Mouse (Mus musculus): ENCODE results near the gene Mast4. TPM values are rescaled to one million over a fixed set of nuclear protein-coding genes. Genes with fewer than 3 reads are reported as not detected.

Gene Mast4
- total RNA-seq, 1 experiment from 2014 or later, result 18.8 TPM

- ATAC-seq (replicated peaks in 1 of 2; ENCODE audit: insufficient read depth in 1 of 2, low FRiP score in 2 of 2, low TSS enrichment in 1 of 2, low read depth in 1 of 2, poor library complexity in 2 of 2, severe bottlenecking in 2 of 2), result no peak
Measured at GRCm38 (mm10) chr13:103258106-103258505, 76.2 kb downstream of the Mast4 start.

GRCm38 (mm10) chr13:103254861-103255260 is 79.4 kb downstream of the Mast4 start:
- no peak for ATAC-seq (replicated peaks in 1 of 2; ENCODE audit: insufficient read depth in 1 of 2, low FRiP score in 2 of 2, low TSS enrichment in 1 of 2, low read depth in 1 of 2, poor library complexity in 2 of 2, severe bottlenecking in 2 of 2)

- ATAC-seq (replicated peaks in 1 of 2; ENCODE audit: insufficient read depth in 1 of 2, low FRiP score in 2 of 2, low TSS enrichment in 1 of 2, low read depth in 1 of 2, poor library complexity in 2 of 2, severe bottlenecking in 2 of 2), result no peak
Measured at GRCm38 (mm10) chr13:103253077-103253476, 81.2 kb downstream of the Mast4 start.

DNA sequence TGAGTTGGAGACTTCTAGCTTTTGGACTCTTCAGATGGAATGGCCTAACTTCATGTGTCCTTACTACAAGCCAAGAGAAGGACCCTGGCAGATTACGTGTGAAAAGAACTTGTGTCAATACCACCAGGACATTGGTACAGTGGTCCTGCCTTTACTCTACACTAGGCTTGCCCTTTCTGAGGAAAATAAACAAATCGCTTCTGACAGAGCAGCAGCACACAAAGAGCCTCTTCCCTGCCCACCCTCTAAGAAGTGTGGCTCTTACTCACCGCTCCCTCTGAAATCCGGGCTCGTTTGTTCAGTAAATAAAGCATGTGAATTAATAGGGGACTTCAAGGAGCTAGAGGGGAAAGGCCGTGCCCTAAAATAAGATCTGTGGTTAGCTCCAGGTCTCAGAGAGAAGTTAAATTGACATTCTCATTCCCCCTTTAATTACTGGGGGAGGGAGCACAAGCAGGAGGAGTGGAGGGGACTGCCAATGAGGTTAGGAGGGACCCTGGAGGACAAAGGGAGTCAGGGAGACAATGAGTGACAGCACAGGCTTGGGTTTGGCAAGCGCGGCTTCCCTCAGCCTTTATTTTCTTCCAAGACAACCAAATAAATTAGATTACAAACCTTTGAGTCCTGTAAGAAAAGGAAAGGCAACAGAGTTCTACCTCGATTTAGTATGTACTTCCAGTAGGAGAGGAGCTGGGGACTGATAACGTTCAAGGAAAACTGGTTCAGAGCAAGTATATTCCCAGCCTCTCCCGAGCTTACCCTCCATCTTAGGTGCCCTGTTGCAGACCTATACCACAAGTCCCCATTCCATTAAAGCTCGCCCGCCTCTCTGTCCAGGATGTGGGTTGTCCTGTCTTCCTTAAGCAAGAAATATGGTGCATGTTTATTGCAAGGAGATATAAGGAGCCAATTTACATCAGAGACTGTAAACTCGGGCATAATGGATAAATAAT is 85.9 kb downstream of the Mast4 start:
- ATAC-seq (replicated peaks in 1 of 2; ENCODE audit: insufficient read depth in 1 of 2, low FRiP score in 2 of 2, low TSS enrichment in 1 of 2, low read depth in 1 of 2, poor library complexity in 2 of 2, severe bottlenecking in 2 of 2), result no peak

DNA sequence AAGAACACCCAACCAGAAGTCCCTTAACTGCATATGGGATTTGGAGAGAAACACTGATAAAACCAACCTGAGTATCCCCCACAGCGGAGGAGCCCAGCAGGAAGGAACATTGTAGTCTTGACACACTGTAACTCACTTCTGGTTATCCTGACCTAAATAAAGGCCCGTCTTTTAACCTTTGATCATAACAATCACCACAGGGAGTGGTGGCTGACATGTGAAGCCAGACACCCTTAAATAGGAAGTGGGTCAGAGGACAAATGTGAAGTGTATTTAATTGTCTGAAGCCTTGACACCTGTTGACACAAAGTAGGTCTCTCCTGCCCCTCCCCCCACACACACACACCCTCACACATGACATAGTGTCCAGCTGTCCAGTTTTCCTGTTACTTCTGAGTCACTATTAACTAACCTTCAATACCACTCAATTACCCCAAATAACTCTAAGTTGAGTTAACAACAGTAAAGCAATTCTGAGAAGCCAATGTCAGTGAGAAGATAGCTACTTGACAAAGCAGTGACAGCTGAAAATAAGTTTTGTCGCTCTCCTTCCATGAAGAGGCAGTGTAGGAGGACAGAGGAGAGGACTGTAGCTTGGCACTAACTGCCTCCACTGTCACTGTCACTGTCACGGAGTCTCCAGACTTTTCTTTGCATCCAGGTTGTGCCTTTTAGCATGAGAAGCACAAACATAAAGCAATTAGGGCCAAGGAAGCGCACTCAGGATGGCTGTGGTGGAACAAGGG is 87.2 kb downstream of the Mast4 start:
- ATAC-seq (replicated peaks in 1 of 2; ENCODE audit: insufficient read depth in 1 of 2, low FRiP score in 2 of 2, low TSS enrichment in 1 of 2, low read depth in 1 of 2, poor library complexity in 2 of 2, severe bottlenecking in 2 of 2), result no peak

- ATAC-seq (replicated peaks in 1 of 2; ENCODE audit: insufficient read depth in 1 of 2, low FRiP score in 2 of 2, low TSS enrichment in 1 of 2, low read depth in 1 of 2, poor library complexity in 2 of 2, severe bottlenecking in 2 of 2), result no peak
Measured at GRCm38 (mm10) chr13:103245431-103245830, 88.9 kb downstream of the Mast4 start.

GRCm38 (mm10) chr13:103244053-103244452 is 90.2 kb downstream of the Mast4 start:
- no peak for ATAC-seq (replicated peaks in 1 of 2; ENCODE audit: insufficient read depth in 1 of 2, low FRiP score in 2 of 2, low TSS enrichment in 1 of 2, low read depth in 1 of 2, poor library complexity in 2 of 2, severe bottlenecking in 2 of 2)

DNA sequence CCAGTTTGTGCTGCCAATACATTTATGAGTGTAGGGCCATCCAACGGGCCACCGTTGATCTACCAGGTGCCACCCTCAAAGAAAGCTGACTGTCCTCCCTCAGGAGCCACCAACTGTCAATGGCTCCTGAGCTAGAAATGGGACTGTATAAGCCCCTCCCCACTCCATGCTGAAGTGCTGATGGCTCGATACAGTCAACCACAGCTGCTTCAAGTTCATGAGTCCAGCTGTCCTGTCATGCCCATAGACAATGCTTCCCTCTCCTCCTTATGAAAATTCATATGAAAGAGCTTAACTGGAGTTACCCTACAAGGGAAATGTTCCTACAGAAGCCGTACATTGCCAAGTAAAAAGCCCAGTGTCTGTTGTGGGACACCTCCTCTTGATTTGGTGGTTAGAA is 93.2 kb downstream of the Mast4 start:
- no peak for ATAC-seq (replicated peaks in 1 of 2; ENCODE audit: insufficient read depth in 1 of 2, low FRiP score in 2 of 2, low TSS enrichment in 1 of 2, low read depth in 1 of 2, poor library complexity in 2 of 2, severe bottlenecking in 2 of 2)

DNA sequence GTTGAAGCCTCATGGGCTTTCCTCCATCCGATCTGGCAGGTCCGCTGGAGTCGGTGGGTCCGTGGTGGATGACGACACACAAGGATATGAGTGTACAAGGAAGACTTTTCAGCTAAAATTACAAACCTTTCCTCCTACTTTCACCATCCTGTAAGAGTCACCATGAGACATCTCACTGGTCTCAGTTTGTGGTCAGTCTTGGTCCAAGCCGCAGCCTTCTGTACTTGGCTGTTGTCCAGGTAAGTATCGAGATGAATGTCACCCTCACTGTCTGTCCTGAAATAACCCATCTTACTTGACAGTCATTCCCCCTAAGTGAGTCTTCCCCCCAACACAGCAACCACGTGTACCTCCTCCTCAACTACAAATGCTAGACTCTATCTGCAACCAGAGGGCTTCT is 94.6 kb downstream of the Mast4 start:
- ATAC-seq (replicated peaks in 1 of 2; ENCODE audit: insufficient read depth in 1 of 2, low FRiP score in 2 of 2, low TSS enrichment in 1 of 2, low read depth in 1 of 2, poor library complexity in 2 of 2, severe bottlenecking in 2 of 2), result no peak

DNA sequence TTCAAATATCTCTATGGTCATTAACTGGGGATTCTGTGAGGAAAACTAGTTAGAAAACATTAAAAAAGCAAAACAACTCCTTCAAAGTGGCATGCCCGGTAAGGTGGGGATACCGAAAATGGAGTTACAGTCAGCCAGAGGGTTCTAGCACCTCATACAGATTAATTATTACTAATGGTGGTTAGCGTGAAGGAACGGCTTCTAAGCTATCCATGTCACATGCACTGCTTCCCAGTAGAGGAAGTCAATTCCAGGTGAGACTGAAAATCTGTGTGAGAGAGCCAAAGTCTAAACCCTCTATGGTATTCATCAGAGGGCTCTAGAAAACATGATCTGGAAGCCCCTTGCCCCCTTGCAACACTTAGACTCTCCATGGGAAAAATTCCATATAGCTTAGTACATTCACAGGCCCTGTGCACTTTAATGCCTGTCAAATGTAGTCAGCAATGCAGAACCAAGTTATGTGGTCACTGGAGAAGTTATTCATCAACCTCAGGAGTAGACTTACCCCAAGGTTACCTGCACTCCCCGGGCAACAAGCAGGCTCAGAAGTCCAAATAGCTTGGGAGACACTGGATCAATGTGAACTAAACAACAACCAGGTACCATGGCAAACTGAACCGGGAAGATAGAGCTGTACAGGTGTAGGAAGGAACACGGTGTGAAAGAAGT is 96.1 kb downstream of the Mast4 start:
- ATAC-seq (replicated peaks in 1 of 2; ENCODE audit: insufficient read depth in 1 of 2, low FRiP score in 2 of 2, low TSS enrichment in 1 of 2, low read depth in 1 of 2, poor library complexity in 2 of 2, severe bottlenecking in 2 of 2), result no peak

DNA sequence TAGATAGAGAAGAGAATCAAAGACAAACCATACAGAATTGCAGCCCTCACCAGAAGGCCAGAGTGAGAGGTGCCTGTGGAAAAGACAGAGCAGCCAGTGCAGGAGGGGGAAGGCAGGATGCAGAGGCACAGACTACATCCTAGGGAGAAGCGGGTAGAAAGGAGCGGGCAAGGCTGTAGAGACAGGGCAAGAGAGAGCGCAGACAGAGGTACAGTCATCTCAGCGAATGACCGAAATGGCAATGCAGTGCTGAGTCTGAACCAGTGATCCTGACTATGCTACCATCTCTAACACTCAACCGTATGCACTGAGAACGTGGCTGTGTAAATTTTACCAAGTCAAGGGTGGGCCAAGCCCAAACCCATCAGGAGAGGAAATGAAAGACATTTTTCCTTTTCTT is 102.1 kb downstream of the Mast4 start:
- no peak for ATAC-seq (replicated peaks in 1 of 2; ENCODE audit: insufficient read depth in 1 of 2, low FRiP score in 2 of 2, low TSS enrichment in 1 of 2, low read depth in 1 of 2, poor library complexity in 2 of 2, severe bottlenecking in 2 of 2)

DNA sequence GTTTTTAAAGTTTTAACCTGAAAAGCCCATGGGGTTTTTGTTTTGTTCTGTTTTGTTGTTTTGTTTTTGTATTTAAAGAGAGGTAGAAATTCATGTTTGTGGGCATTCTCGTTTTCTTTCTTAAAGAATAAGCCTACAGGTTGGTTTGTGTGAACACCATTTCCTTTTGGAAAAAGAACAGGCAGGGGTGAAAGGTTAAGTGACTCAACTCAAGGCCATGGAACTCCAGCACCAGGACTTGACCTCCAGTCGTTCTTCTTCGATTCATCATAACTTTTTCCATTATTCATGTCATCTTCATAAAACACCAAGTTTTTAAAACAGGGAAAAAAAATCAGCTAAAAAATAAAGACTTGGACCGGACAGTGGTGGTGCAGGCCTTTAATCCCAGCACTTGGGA is 105.2 kb downstream of the Mast4 start:
- ATAC-seq (replicated peaks in 1 of 2; ENCODE audit: insufficient read depth in 1 of 2, low FRiP score in 2 of 2, low TSS enrichment in 1 of 2, low read depth in 1 of 2, poor library complexity in 2 of 2, severe bottlenecking in 2 of 2), result no peak

DNA sequence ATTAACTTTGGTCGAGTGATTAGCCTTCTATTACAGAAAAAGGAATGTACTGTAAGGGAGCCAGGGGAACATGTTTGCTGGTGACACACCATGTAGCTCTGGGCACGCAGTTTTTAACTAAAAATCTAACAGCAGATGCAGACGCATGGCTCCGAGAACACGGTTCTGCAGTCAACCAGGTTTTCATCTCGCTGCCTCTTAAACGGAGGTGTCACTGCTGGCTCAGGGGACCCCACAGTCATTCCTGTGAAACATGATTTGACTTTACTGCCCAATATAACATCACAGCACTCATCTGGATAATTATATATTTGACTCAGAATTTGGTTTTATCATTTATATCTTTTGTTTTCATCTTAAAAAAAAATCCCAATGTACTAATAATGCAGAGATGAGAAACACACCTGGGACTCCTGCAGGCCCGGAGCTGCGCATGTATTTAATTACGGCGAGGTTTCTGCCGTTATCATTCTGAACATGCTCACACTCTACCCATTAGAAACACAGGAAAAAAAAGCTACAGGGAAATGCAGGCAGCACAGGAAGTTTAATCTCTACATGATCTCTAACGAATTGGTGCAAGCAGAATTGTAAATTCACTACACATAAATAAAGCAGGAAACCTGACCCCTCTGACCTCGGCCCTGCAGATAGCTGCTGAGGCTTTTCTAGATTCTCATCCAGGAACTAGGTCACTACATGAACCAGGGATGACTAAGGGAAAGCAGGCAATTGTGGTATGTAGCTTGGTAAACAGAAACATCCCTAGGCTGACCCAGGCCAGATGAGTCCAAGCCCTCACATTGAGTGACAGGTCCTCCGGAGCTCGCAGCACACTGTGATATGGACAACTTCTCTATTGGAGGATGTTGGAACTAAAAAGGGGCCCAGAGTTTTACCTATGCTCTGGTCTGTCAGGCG is 108.1 kb downstream of the Mast4 start:
- ATAC-seq (replicated peaks in 1 of 2; ENCODE audit: insufficient read depth in 1 of 2, low FRiP score in 2 of 2, low TSS enrichment in 1 of 2, low read depth in 1 of 2, poor library complexity in 2 of 2, severe bottlenecking in 2 of 2), result peak; percentile 42 to 53

DNA sequence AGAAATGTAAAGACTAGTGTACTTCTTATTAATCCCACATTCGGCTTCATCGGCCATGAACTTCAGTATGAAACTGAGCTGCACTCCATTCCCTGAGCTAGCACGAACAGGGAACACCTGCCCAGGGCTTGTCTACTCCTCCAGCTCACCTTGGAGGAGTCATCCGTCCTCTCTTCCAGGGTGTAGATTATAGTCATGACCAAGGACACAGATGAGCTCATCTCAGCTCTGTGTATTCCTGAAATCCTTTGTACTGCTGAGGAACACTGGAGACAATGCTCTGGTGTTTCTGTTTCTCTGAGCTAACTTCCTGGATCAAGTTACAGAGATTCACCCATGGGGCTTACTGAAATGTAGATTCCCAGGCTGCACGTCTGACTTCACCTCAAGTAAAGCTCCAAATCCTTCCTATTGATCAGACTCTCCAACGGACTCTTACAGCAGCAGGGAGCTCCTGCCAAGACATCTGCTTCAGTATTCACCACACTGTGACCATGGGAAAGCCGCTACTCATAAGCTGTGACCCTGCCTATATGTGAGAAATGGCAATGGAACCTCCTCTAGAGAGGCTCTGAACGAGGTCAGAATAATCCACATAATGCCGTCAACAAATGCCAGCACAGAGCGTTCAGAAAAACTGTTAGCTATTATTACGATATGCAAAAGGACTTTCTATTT is 108.9 kb downstream of the Mast4 start:
- ATAC-seq (replicated peaks in 1 of 2; ENCODE audit: insufficient read depth in 1 of 2, low FRiP score in 2 of 2, low TSS enrichment in 1 of 2, low read depth in 1 of 2, poor library complexity in 2 of 2, severe bottlenecking in 2 of 2), result no peak

- ATAC-seq (replicated peaks in 1 of 2; ENCODE audit: insufficient read depth in 1 of 2, low FRiP score in 2 of 2, low TSS enrichment in 1 of 2, low read depth in 1 of 2, poor library complexity in 2 of 2, severe bottlenecking in 2 of 2), result no peak
Measured at GRCm38 (mm10) chr13:103220479-103221064, 113.7 kb downstream of the Mast4 start.

GRCm38 (mm10) chr13:103219999-103220398 is 114.3 kb downstream of the Mast4 start:
- no peak for ATAC-seq (replicated peaks in 1 of 2; ENCODE audit: insufficient read depth in 1 of 2, low FRiP score in 2 of 2, low TSS enrichment in 1 of 2, low read depth in 1 of 2, poor library complexity in 2 of 2, severe bottlenecking in 2 of 2)

All from hematopoietic stem cell, adult 5-6 weeks (primary cell).